Mouse (Mus musculus): ENCODE results near the gene 5730522E02Rik. TPM values are rescaled to one million over a fixed set of nuclear protein-coding genes. Genes with fewer than 3 reads are reported as not detected.
"Not testable (repeated sequence)": the region's sequence is repeated elsewhere in the genome, so short reads cannot be mapped to it uniquely, and the experiment has no call there.

Gene 5730522E02Rik
- polyA plus RNA-seq (2012; fragmentation: generic; extraction: Trizol) = not detected

- Histone ChIP-seq H3K4me3 (no peak within 1 kb of the TSS), H3K79me2 (ENCODE audit: control insufficient read depth, insufficient read depth) (no peaks in the 10 kb centered on the region), H3ac (ENCODE audit: control insufficient read depth, insufficient read length) (no peak within 1 kb of the TSS), H3K4me2 (ENCODE audit: low read depth) (no peak within 1 kb of the TSS), H3K27me3 (ENCODE audit: control insufficient read depth, insufficient read depth, insufficient read length) (no peaks in the 10 kb centered on the region), H3K36me3 (ENCODE audit: control insufficient read depth, insufficient read depth) (no peaks in the 10 kb centered on the region)
- no peak for TF ChIP-seq MAX (IDR thresholded peaks at IDR 0.05; ENCODE audit: low read depth)
- no peak for TF ChIP-seq CEBPB (IDR thresholded peaks at IDR 0.05; ENCODE audit: insufficient read depth, poor library complexity, severe bottlenecking)
- TF ChIP-seq TCF3 (IDR thresholded peaks at IDR 0.05; ENCODE audit: insufficient read length, low read depth) = no peak
- TF ChIP-seq TCF12 (IDR thresholded peaks at IDR 0.05; ENCODE audit: insufficient read depth, poor library complexity, severe bottlenecking) = no peak
- no peak for TF ChIP-seq POLR2AphosphoS2 (IDR thresholded peaks at IDR 0.05; ENCODE audit: insufficient read length, low read depth)
- no peak for TF ChIP-seq MYOG (IDR thresholded peaks at IDR 0.05; ENCODE audit: control insufficient read depth in 1 of 3, insufficient read depth in 1 of 3, insufficient read length in 2 of 3, low read depth in 2 of 3)
- no peak for TF ChIP-seq USF1 (IDR thresholded peaks at IDR 0.05; ENCODE audit: low read depth)
- TF ChIP-seq MYOD1 (IDR thresholded peaks at IDR 0.05; ENCODE audit: control insufficient read depth in 1 of 3, insufficient read length in 2 of 3, low read depth in 2 of 3) = no peak
- no peak for TF ChIP-seq REST (IDR thresholded peaks at IDR 0.05; ENCODE audit: insufficient read depth, insufficient read length)
- TF ChIP-seq SRF (IDR thresholded peaks at IDR 0.05; ENCODE audit: control insufficient read depth, insufficient read length, low read depth) = no peak
- no peak for TF ChIP-seq POLR2A (IDR thresholded peaks at IDR 0.05; ENCODE audit: insufficient read length, low read depth)
Measured at GRCm38 (mm10) chr11:26210582-26211180, at the start of gene 5730522E02Rik. Gene 5730522E02Rik, minus strand, starts transcription at chr11:26210763.

- TF ChIP-seq MAX (IDR thresholded peaks at IDR 0.05; ENCODE audit: low read depth) (no peak), MYOD1 (IDR thresholded peaks at IDR 0.05; ENCODE audit: control insufficient read depth in 1 of 3, insufficient read length in 2 of 3, low read depth in 2 of 3) (no peak), CEBPB (IDR thresholded peaks at IDR 0.05; ENCODE audit: insufficient read depth, poor library complexity, severe bottlenecking) (no peak), REST (IDR thresholded peaks at IDR 0.05; ENCODE audit: insufficient read depth, insufficient read length) (no peak), USF1 (IDR thresholded peaks at IDR 0.05; ENCODE audit: low read depth) (no peak), TCF12 (IDR thresholded peaks at IDR 0.05; ENCODE audit: insufficient read depth, poor library complexity, severe bottlenecking) (no peak), SRF (IDR thresholded peaks at IDR 0.05; ENCODE audit: control insufficient read depth, insufficient read length, low read depth) (no peak), TCF3 (IDR thresholded peaks at IDR 0.05; ENCODE audit: insufficient read length, low read depth) (no peak), MYOG (IDR thresholded peaks at IDR 0.05; ENCODE audit: control insufficient read depth in 1 of 3, insufficient read depth in 1 of 3, insufficient read length in 2 of 3, low read depth in 2 of 3) (no peak), POLR2A (IDR thresholded peaks at IDR 0.05; ENCODE audit: insufficient read length, low read depth) (no peak), E2F4 (IDR thresholded peaks at IDR 0.05; ENCODE audit: insufficient read depth) (no peak), POLR2AphosphoS2 (IDR thresholded peaks at IDR 0.05; ENCODE audit: insufficient read length, low read depth) (no peak)
- H3K79me2 ChIP-seq (ENCODE audit: control insufficient read depth, insufficient read depth) = no peaks in the 10 kb centered on the region
Measured at GRCm38 (mm10) chr11:26236540-26236939, 26.0 kb upstream of the 5730522E02Rik start.

GRCm38 (mm10) chr11:26229895-26230294 lies 19.3 kb upstream of the 5730522E02Rik start:
- Histone ChIP-seq H3ac (ENCODE audit: control insufficient read depth, insufficient read length) (no peak overlapping the region), H3K36me3 (ENCODE audit: control insufficient read depth, insufficient read depth) (no peaks in the 10 kb centered on the region), H3K79me2 (ENCODE audit: control insufficient read depth, insufficient read depth) (no peaks in the 10 kb centered on the region), H3K4me2 (ENCODE audit: low read depth) (no peak overlapping the region), H3K27me3 (ENCODE audit: control insufficient read depth, insufficient read depth, insufficient read length) (no peaks in the 10 kb centered on the region), H3K4me3 (no peak overlapping the region)
- no peak for TF ChIP-seq MAX (IDR thresholded peaks at IDR 0.05; ENCODE audit: low read depth)
- no peak for TF ChIP-seq USF1 (IDR thresholded peaks at IDR 0.05; ENCODE audit: low read depth)
- TF ChIP-seq POLR2AphosphoS2 (IDR thresholded peaks at IDR 0.05; ENCODE audit: insufficient read length, low read depth) = no peak
- no peak for TF ChIP-seq MYOD1 (IDR thresholded peaks at IDR 0.05; ENCODE audit: control insufficient read depth in 1 of 3, insufficient read length in 2 of 3, low read depth in 2 of 3)
- TF ChIP-seq POLR2A (IDR thresholded peaks at IDR 0.05; ENCODE audit: insufficient read length, low read depth) = no peak
- TF ChIP-seq REST (IDR thresholded peaks at IDR 0.05; ENCODE audit: insufficient read depth, insufficient read length) = no peak
- TF ChIP-seq SRF (IDR thresholded peaks at IDR 0.05; ENCODE audit: control insufficient read depth, insufficient read length, low read depth) = no peak
- TF ChIP-seq MYOG (IDR thresholded peaks at IDR 0.05; ENCODE audit: control insufficient read depth in 1 of 3, insufficient read depth in 1 of 3, insufficient read length in 2 of 3, low read depth in 2 of 3) = no peak
- no peak for TF ChIP-seq TCF12 (IDR thresholded peaks at IDR 0.05; ENCODE audit: insufficient read depth, poor library complexity, severe bottlenecking)
- no peak for TF ChIP-seq TCF3 (IDR thresholded peaks at IDR 0.05; ENCODE audit: insufficient read length, low read depth)
- TF ChIP-seq E2F4 (IDR thresholded peaks at IDR 0.05; ENCODE audit: insufficient read depth) = no peak
- TF ChIP-seq CEBPB (IDR thresholded peaks at IDR 0.05; ENCODE audit: insufficient read depth, poor library complexity, severe bottlenecking) = no peak

More at GRCm38 (mm10) chr11:26236540-26236939, 26.0 kb upstream of the 5730522E02Rik start:
- Histone ChIP-seq H3K36me3 (ENCODE audit: control insufficient read depth, insufficient read depth) (no peaks in the 10 kb centered on the region), H3ac (ENCODE audit: control insufficient read depth, insufficient read length) (no peak overlapping the region), H3K4me3 (no peak overlapping the region), H3K4me2 (ENCODE audit: low read depth) (no peak overlapping the region), H3K27me3 (ENCODE audit: control insufficient read depth, insufficient read depth, insufficient read length) (no peaks in the 10 kb centered on the region)

- not testable (repeated sequence) for H3K4me3 ChIP-seq; H3K27me3 ChIP-seq (ENCODE audit: control insufficient read depth, insufficient read depth, insufficient read length); H3K36me3 ChIP-seq (ENCODE audit: control insufficient read depth, insufficient read depth); H3ac ChIP-seq (ENCODE audit: control insufficient read depth, insufficient read length); H3K79me2 ChIP-seq (ENCODE audit: control insufficient read depth, insufficient read depth); H3K4me2 ChIP-seq (ENCODE audit: low read depth)
Measured at GRCm38 (mm10) chr11:26213643-26214042, 3.1 kb upstream of the 5730522E02Rik start.

Data from myocyte (in vitro differentiated cells).